Mouse (Mus musculus) heart, postnatal 0 days (tissue): ENCODE data around the gene Rere.

ENCODE experiments used
- CTCF ChIP-seq: IDR thresholded peaks from 2 replicates; pipeline ENCODE4 v1.5.1; 2016; ENCODE audit warnings: antibody characterized with exemption, control low read depth, low read depth
- EP300 ChIP-seq: IDR thresholded peaks from 2 replicates; pipeline ENCODE4 v1.6.1; 2016; ENCODE audit warnings: antibody characterized with exemption, low read depth

DNA sequence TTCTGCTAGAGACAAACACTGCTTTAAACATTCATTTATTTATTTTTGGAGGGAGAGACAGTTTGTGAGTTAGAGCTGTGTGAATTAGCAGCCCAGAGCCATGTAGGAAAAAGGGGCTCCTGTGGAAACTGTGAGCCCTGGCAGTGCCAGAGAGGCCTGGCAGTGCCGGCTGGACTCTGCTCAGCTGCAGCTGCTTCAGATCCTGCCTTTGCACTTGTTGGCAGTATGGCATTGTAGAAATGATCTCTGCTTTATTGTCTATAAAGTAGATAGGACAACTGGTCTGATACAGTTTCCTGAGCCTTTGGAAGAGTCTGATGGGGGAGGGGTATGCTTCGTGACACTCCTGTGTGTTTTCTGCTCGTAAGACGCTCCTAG is 121.2 kb downstream of the Rere start:
- no peak for TF ChIP-seq CTCF
- no peak for TF ChIP-seq EP300
